Mouse (Mus musculus): ENCODE measurements around the gene Kcnk6.
"Not testable (repeated sequence)": the region's sequence is repeated elsewhere in the genome, so short reads cannot be mapped to it uniquely, and the experiment has no call there.

Gene Kcnk6

GRCm38 (mm10) chr7:29194230-29194629, 38.1 kb downstream of the Kcnk6 start:
- not testable (repeated sequence) for DNase-seq

- not testable (repeated sequence) for DNase-seq
Observed at GRCm38 (mm10) chr7:29181323-29181722, 51.0 kb downstream of the Kcnk6 start.

GRCm38 (mm10) chr7:29180854-29181236, 51.5 kb downstream of the Kcnk6 start:
- no peak for DNase-seq

- peak; percentile 96 to 99 for DNase-seq
Observed at GRCm38 (mm10) chr7:29180077-29180853, 52.0 kb downstream of the Kcnk6 start, which contains the start of gene Psmd8. Gene Psmd8, minus strand, starts transcription at chr7:29180701.

GRCm38 (mm10) chr7:29179323-29179722, 53.0 kb downstream of the Kcnk6 start:
- no peak for DNase-seq

DNA sequence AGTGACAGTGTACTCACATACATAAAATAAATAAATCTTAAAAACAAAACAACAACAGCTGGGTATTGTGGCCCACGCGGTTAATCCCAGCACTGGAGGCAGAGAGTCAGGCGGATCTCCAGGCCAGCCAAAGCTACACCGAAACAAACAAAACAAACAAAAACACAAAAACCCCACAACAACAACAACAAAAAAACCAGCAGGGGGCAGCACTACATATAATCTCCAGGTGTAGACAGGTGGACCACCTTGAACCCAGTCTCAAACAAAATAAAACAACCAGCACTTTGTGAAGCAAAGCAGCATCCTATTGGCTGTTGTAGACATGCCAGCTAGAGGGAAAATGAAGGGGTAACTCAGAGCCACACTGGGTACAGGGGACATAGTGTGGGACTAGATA, 54.2 kb downstream of the Kcnk6 start:
- peak in 1 of 2 experiments; percentile 49 for DNase-seq

- DNase-seq: no peak
Observed at GRCm38 (mm10) chr7:29172390-29173016, 59.8 kb downstream of the Kcnk6 start.
